Mouse (Mus musculus) hindbrain, embryonic 15.5 days (tissue): ENCODE results near the gene Cry1. TPM values are rescaled to one million over a fixed set of nuclear protein-coding genes. Genes with fewer than 3 reads are reported as not detected.

Source experiments
- ATAC-seq: fragments of 200-750 bp; cut with Nextera tagmentation; 2 replicates; pipeline ENCODE4 v1.8.0; 2017; ENCODE audit warnings: low read depth, moderate number of reproducible peaks, moderate TSS enrichment; ENCODE audit not compliant: low FRiP score
- H3K27ac ChIP-seq: fragments of 300-500 bp; sonication (generic); replicated peaks from 2 replicates; pipeline ENCODE4 v1.5.1; 2015; ENCODE audit warnings: mild to moderate bottlenecking, inconsistent platforms
- H3K27me3 ChIP-seq: fragments of 300-500 bp; sonication (generic); 2 replicates; pipeline ENCODE4 v1.6.1; 2015; ENCODE audit warnings: control low read depth, inconsistent platforms
- H3K36me3 ChIP-seq: fragments of 300-500 bp; sonication (generic); 2 replicates; pipeline ENCODE4 v1.6.1; 2015; ENCODE audit warnings: control low read depth, inconsistent platforms
- H3K4me1 ChIP-seq: fragments of 300-500 bp; sonication (generic); replicated peaks from 2 replicates; pipeline ENCODE4 v1.6.1; 2015; ENCODE audit warnings: control low read depth, inconsistent platforms
- H3K4me2 ChIP-seq: fragments of 300-500 bp; sonication (generic); 2 replicates; pipeline ENCODE4 v1.6.1; 2015; ENCODE audit warnings: moderate library complexity, mild to moderate bottlenecking, inconsistent platforms
- H3K4me3 ChIP-seq: fragments of 300-500 bp; sonication (generic); 2 replicates; pipeline ENCODE4 v1.5.1; 2015; ENCODE audit warnings: mild to moderate bottlenecking, inconsistent platforms
- H3K9ac ChIP-seq: fragments of 300-500 bp; sonication (generic); 2 replicates; pipeline ENCODE4 v1.6.1; 2015; ENCODE audit warnings: inconsistent platforms
- H3K9me3 ChIP-seq: fragments of 300-500 bp; sonication (generic); 2 replicates; pipeline ENCODE4 v1.6.1; 2016; ENCODE audit warnings: control low read depth, inconsistent platforms
- WGBS: fragments of 180-500 bp; shearing (Covaris S2); methylation state at CpG from one replicate; pipeline ENCODE4 v1.1.7; 2015; 5-methylcytosine and 5-hydroxymethylcytosine counted together
- polyA plus RNA-seq: library from polyadenylated mRNA; unstranded; fragments of >200 nt; fragmentation: Nextera tagmentation; extraction: Ambion mirVana; gene quantifications from 2 replicates; pipeline ENCODE4 v1.2.1, GENCODE M21; 2015

Gene Cry1
- polyA plus RNA-seq, 1 experiment from 2014 or later = 36.7 TPM

DNA sequence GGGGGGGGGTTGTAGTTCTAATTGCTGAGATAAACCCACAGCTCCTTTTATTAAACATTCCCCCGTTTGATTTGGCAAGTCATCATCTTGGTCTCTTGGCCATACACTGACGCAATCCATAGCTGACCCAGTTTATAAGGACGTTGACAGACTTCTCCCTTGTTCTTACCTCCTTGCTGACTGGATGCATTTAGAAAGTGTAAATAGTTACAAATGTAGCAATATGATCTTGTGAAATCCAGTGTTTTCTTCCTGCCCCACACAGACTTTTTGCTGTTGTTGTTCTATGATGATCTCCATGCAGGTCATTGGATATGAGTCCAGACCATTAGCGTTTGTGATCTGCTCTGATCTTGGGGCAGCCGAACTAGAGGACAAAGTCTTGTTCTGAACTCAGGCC is 5.1 kb upstream of the Cry1 start:
- Histone ChIP-seq H3K36me3 (no peaks in the 10 kb centered on the region), H3K27ac (no peak overlapping the region), H3K27me3 (no peaks in the 10 kb centered on the region), H3K9me3 (no peaks in the 10 kb centered on the region), H3K9ac (no peak overlapping the region), H3K4me2 (no peak overlapping the region), H3K4me3 (no peak overlapping the region), H3K4me1 (peaks cover 6% of the 10 kb centered on the region)
- ATAC-seq = no peak
- WGBS = 90% methylated on average over 5 of the region's 5 CpGs

GRCm38 (mm10) chr10:85186499-85186794 is 1.6 kb upstream of the Cry1 start:
- Histone ChIP-seq H3K9ac (no peak overlapping the region), H3K4me1 (peaks cover 15% of the 10 kb centered on the region), H3K27me3 (no peaks in the 10 kb centered on the region), H3K4me2 (no peak overlapping the region), H3K9me3 (no peaks in the 10 kb centered on the region), H3K4me3 (no peak overlapping the region), H3K27ac (no peak overlapping the region), H3K36me3 (no peaks in the 10 kb centered on the region)
- WGBS = 97% methylated on average over 2 of the region's 2 CpGs
- ATAC-seq = no peak

- Histone ChIP-seq H3K9ac (peak overlapping the region; percentile 77), H3K4me2 (peak overlapping the region; percentile 93), H3K27me3 (no peaks in the 10 kb centered on the region), H3K27ac (peak overlapping the region; percentile 96), H3K4me1 (peaks cover 15% of the 10 kb centered on the region), H3K4me3 (peak overlapping the region; percentile 93), H3K36me3 (no peaks in the 10 kb centered on the region), H3K9me3 (no peaks in the 10 kb centered on the region)
- 30% methylated on average over 14 of the region's 14 CpGs for WGBS
- ATAC-seq = no peak
These were observed 1.0 kb upstream of the Cry1 start for GRCm38 (mm10) chr10:85185639-85186498.

DNA sequence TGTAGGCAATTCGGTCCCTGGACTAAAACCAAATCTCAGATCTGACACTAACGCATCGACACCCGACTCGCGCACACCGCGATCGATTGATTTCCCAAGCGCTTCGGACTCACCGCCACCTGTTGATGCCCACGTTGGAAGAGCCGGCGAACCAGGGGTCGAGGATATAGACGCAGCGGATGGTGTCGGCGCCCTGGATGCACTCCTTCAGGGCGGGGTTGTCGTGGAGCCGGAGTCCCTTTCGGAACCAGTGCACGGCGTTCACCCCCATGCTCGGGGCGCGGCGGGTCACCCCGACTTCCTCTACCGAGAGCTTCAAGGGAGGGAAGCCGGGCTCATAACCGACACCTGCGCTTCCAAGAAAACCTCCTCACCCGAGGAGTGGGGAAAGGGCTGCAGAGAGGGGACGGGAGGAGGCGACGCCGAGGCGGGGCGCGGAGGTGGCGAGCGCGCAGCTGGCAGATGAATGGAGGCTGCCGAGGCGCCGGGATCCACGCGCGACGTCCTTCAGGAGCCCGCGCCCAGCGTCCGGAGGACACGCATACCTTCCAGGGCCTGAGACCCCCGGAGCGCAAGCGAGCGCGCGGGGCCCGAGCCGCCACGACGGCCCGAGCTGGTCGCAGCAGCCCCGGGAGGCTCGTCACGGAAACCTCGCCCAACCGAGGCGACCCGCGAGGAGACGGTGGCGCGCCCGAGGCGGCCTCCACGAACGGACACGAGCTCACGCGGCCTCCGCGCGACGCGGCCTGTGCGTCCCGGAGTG is 482 bp downstream of the Cry1 start:
- peak overlapping the region; percentile 93 for H3K4me3 ChIP-seq
- H3K27ac ChIP-seq = peak overlapping the region; percentile 96
- no peaks in the 10 kb centered on the region for H3K27me3 ChIP-seq
- H3K9ac ChIP-seq = peak overlapping the region; percentile 77
- peak; percentile 53 for ATAC-seq
- peaks cover 15% of the 10 kb centered on the region for H3K4me1 ChIP-seq
- no peaks in the 10 kb centered on the region for H3K36me3 ChIP-seq
- whole genome bisulfite sequencing = under 1% methylated on average over 95 of the region's 95 CpGs
- H3K4me2 ChIP-seq = peak overlapping the region; percentile 93
- no peaks in the 10 kb centered on the region for H3K9me3 ChIP-seq

DNA sequence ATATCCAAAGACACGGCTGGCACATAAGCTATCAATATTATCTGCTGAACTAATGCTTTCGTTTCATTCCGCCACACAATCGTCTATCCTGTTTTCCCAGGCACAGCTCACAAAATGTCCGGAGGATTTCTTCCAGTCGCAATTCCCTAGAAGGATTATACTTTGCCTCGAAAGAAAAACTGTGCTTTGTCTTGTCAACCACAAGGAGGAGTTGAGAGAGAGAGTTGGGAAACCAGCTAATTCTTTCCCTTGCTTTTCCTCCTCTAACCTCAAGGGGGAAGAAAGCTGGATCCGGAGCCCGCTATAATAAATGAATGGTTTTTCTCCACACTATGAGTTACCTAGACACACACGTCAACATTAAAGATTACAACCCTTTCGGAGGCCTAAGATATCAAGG is 1.2 kb downstream of the Cry1 start:
- Histone ChIP-seq H3K4me3 (peak overlapping the region; percentile 93), H3K36me3 (no peaks in the 10 kb centered on the region), H3K4me1 (peaks cover 15% of the 10 kb centered on the region), H3K27ac (peak overlapping the region; percentile 76), H3K27me3 (no peaks in the 10 kb centered on the region), H3K9me3 (no peaks in the 10 kb centered on the region), H3K9ac (peak overlapping the region; percentile 77), H3K4me2 (peak overlapping the region; percentile 93)
- no peak for ATAC-seq
- WGBS = 1% methylated on average over 11 of the region's 11 CpGs

- H3K4me2 ChIP-seq = peak overlapping the region; percentile 93
- no peaks in the 10 kb centered on the region for H3K27me3 ChIP-seq
- H3K4me1 ChIP-seq = peaks cover 15% of the 10 kb centered on the region
- peak overlapping the region; percentile 39; the same call in 1 of the 2 replicates for H3K9ac ChIP-seq
- peak overlapping the region; percentile 93 for H3K4me3 ChIP-seq
- 0 out of 2 replicates have a peak overlapping the region, but pooled peaks have one; percentile 76 for H3K27ac ChIP-seq
- ATAC-seq = no peak
- H3K9me3 ChIP-seq = no peaks in the 10 kb centered on the region
- WGBS = 76% methylated on average over 10 of the region's 10 CpGs
- H3K36me3 ChIP-seq = no peaks in the 10 kb centered on the region
These were observed 2.1 kb downstream of the Cry1 start for GRCm38 (mm10) chr10:85182766-85183165.

- no peaks in the 10 kb centered on the region for H3K4me1 ChIP-seq
- no peaks in the 10 kb centered on the region for H3K36me3 ChIP-seq
- no peak for ATAC-seq
- H3K27ac ChIP-seq = no peak overlapping the region
- 88% methylated on average over 2 of the region's 2 CpGs for WGBS
- no peaks in the 10 kb centered on the region for H3K27me3 ChIP-seq
- no peak overlapping the region for H3K9ac ChIP-seq
- H3K4me3 ChIP-seq = no peak overlapping the region
- no peaks in the 10 kb centered on the region for H3K9me3 ChIP-seq
- no peak overlapping the region for H3K4me2 ChIP-seq
These were observed 8.2 kb downstream of the Cry1 start for GRCm38 (mm10) chr10:85176640-85177039.

DNA sequence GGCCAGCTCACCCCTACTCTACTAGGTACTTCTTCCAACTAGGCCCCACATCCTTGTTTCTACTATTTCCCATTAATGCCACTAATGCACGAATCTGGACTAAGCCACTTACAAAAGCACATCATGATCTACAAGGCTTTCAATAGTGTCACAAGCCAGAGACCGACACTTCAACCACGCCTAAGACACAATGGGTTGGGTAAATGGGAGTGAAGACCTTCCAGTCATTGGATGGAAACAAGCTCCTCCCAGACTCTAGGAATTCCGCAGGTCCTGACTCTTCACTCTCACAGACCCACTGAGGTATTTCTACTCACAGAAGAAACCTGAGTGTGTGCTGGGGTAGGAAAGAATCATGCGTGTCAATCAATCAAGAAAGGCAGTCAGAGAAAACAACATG is 19.6 kb downstream of the Cry1 start:
- Histone ChIP-seq H3K27me3 (no peaks in the 10 kb centered on the region), H3K9ac (no peak overlapping the region), H3K9me3 (no peaks in the 10 kb centered on the region), H3K36me3 (no peaks in the 10 kb centered on the region), H3K4me3 (no peak overlapping the region), H3K4me1 (peaks cover 9% of the 10 kb centered on the region), H3K4me2 (no peak overlapping the region), H3K27ac (no peak overlapping the region)
- 84% methylated on average over 5 of the region's 5 CpGs for WGBS
- no peak for ATAC-seq

GRCm38 (mm10) chr10:85164791-85165190 is 20.1 kb downstream of the Cry1 start:
- WGBS = 93% methylated on average over 13 of the region's 13 CpGs
- Histone ChIP-seq H3K4me3 (no peak overlapping the region), H3K4me1 (peaks cover 9% of the 10 kb centered on the region), H3K27me3 (no peaks in the 10 kb centered on the region), H3K4me2 (no peak overlapping the region), H3K27ac (no peak overlapping the region), H3K9me3 (no peaks in the 10 kb centered on the region), H3K9ac (no peak overlapping the region), H3K36me3 (no peaks in the 10 kb centered on the region)
- no peak for ATAC-seq

- Histone ChIP-seq H3K9ac (no peak overlapping the region), H3K4me3 (no peak overlapping the region), H3K4me1 (peaks cover 9% of the 10 kb centered on the region), H3K27ac (no peak overlapping the region; the same call in 1 of the 2 replicates), H3K36me3 (no peaks in the 10 kb centered on the region), H3K9me3 (no peaks in the 10 kb centered on the region), H3K4me2 (peak overlapping the region; percentile 19; the same call in 1 of the 2 replicates), H3K27me3 (no peaks in the 10 kb centered on the region)
- WGBS = 63% methylated on average over 5 of the region's 5 CpGs
- peak; percentile 84 for ATAC-seq
These were observed 23.0 kb downstream of the Cry1 start for GRCm38 (mm10) chr10:85161745-85162351.

- Histone ChIP-seq H3K27ac (no peak overlapping the region), H3K9me3 (no peaks in the 10 kb centered on the region), H3K9ac (no peak overlapping the region), H3K36me3 (no peaks in the 10 kb centered on the region), H3K4me2 (no peak overlapping the region), H3K4me1 (peaks cover 9% of the 10 kb centered on the region), H3K27me3 (no peaks in the 10 kb centered on the region), H3K4me3 (no peak overlapping the region)
- 91% methylated on average over 1 of the region's 1 CpGs for WGBS
- no peak for ATAC-seq
These were observed 24.8 kb downstream of the Cry1 start for GRCm38 (mm10) chr10:85159989-85160619.
